Mouse (Mus musculus): ENCODE measurements at regions not wholly inside any gene's neighbourhood (a gene's known extent, or its start where the extent isn't known, plus 50 kb on each side); places are given as distances from the start of the nearest gene placed in this dataset.

DNA sequence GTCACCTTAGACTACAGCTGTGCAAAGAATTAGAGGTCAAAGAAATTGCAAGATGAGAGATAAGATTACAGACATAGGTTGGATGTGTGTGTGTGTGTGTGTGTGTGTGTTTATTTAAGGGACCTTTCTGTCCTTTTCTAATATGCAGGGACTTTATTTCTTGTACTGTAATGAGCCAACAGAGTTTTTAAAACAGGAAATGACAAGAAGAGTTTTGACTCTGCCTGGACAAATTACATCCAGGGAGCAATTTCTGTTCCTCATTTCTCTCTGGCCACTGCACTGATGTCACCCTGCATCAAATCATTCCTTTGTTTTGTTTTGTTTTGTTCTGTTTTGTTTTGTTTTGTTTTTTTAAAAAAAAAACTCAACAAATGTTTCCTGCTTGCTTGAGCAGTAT lies 115.3 kb downstream of the Cysltr2 start:
- TF ChIP-seq POLR2A (IDR thresholded peaks at IDR 0.05; ENCODE audit: extremely low read depth, insufficient read depth, low read length): no peak
- no peak for TF ChIP-seq CTCF (IDR thresholded peaks at IDR 0.05; ENCODE audit: low read depth, low read length)
